Mouse (Mus musculus) stomach, adult 2 months (tissue): Measurements from ENCODE around the gene 1700016C15Rik. TPM values are rescaled to one million over a fixed set of nuclear protein-coding genes. Genes with fewer than 3 reads are reported as not detected.

ENCODE experiments used
- polyA plus RNA-seq: library from polyadenylated mRNA; depleted of rRNA; stranded (reverse); fragments of >200 nt; gene quantifications from 2 replicates; pipeline ENCODE4 v1.2.3, GENCODE M21; 2012; rRNA removed

The 1700016C15Rik gene
- polyA plus RNA-seq = not detected in 2 replicates

DNA sequence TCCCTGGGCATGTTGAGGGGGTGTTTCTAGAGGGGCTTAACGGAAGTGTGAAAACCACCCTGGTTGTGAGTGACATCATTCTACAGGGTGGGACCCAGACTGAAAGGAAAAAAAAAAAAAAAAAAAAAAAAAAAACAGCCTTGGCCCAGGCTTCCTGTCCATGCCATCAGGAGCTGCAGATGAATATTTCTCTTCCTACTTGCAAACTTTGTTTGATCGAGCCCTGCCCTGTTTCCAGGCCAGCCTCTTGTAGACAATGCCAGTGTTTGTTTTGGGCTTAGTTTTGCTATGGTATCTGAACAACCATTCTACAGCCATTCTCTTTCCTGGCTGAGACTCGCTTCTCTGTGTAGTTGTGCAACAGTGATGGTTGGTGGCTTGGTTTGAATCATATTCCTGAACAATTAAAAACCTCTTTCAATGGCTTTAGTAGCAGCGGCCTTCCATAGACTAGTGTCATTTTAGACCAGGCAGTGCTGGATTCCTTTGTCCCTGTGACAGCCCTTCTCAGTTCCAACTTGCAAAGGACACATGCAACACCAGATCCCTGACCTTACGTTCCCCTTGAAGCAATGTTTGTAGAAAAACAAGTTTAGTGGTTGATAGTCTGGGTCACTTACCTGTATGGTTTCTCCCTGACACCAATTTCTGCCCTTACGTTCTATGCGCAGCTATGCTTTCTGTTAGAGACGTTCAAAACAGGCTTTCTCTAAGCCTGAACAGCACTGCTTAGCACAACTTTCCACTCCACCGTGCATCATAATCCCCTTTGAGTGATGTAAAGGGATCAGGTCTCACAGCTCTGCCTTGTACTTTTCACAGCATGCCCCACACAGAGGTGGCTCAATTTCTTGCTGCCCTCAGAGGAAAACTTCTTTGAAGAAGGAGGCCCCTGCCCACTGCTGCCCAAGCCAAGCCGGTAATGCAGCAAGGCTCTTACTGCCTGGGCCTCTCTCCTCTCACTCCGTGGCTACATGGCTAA is at the start of gene 1700016C15Rik:
1700016C15Rik (plus strand) TSS at position 772 of the 982 bp plus-strand sequence.

GRCm38 (mm10) chr1:177796193-177796939 is 66.8 kb downstream of the 1700016C15Rik start, which contains the start of gene Adss:
Gene Adss, minus strand, starts transcription at chr1:177796511.

Other genes starting within 250 kb of the 1700016C15Rik start
- gene Adss, start 66.7 kb downstream of the 1700016C15Rik start, polyA plus RNA-seq = 7.4 and 8.8 TPM in 2 replicates